Mouse (Mus musculus): ENCODE measurements at regions not wholly inside any gene's neighbourhood (a gene's known extent, or its start where the extent isn't known, plus 50 kb on each side); places are given as distances from the start of the nearest gene placed in this dataset.
A peak's percentile ranks its signal among the peaks of the same experiment; 100 is the strongest.

DNA sequence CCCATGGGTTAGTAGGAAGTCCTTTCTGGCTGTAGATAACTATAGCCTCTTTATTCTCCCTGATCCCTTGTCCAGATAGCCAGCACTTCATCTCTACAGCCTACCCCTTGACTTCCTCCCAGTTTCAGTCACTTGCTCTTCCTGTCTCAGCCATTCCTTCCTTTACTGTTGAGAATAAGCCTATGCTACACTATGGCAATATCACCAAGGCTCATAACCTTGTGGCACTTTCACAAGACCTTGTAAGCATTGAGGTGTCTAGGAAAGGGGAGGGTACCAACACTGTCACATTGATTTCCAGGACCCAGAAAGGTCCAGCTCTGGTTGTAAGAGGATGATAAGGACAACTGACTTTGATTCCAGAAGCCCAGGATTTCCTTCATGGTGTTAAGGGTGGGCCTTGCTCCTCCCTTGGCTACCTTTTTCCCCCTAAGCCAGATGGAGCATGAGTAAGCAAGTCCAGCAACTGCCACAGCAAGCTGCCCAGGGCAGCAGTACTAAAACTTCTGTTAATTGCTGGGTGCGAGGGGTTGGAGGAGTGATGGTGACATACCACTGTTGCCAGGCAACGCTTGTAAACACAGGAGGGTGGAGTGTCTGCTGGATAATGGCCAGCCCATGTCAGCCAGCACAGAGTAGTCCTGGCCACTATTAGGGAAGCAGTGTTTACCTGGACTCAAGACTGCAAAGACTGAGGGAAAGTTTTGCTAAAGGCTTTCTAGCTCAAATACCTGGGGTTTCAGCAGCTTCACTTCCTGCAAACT, 75.7 kb downstream of the Ankrd16 start:
- Histone ChIP-seq H3K9me3 (replicated peaks) (no peaks in the 10 kb centered on the region), H3K27me3 (no peaks in the 10 kb centered on the region), H3K36me3 (no peaks in the 10 kb centered on the region), H3K4me1 (no peaks in the 10 kb centered on the region), H3K4me3 (replicated peaks) (no peak overlapping the region), H3K4me2 (no peak overlapping the region), H3K27ac (no peak overlapping the region), H3K9ac (no peak overlapping the region)
- peak; percentile 91 for ATAC-seq (replicated peaks; ENCODE audit: low FRiP score)
- 21% methylated on average over 2 of the region's 2 CpGs for WGBS

DNA sequence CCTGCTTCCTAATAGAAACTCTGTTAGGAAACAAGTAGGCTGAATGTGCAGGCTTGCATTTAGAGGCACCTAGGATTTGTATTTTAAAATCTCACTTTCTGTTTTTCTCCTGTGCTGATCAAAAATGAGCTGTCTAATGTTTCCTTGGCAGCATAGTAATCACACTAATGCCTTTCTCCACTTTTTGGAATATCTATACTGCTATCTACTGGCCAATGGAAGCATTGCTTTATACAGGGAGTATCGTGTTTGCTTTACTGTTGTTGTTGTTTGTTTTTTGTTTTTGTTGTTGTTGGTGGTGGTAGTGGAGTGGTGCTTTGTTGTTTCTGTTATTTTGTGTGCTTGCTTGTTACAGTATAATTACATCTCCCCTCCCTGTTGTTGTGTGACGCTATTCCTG, 92.3 kb downstream of the Ankrd16 start:
- H3K4me3 ChIP-seq (replicated peaks) = no peak overlapping the region
- no peak overlapping the region for H3K9ac ChIP-seq
- H3K36me3 ChIP-seq = no peaks in the 10 kb centered on the region
- WGBS = 44% methylated on average over 2 of the region's 2 CpGs
- H3K4me1 ChIP-seq = no peaks in the 10 kb centered on the region
- ATAC-seq (replicated peaks; ENCODE audit: low FRiP score) = 0 out of 2 replicates have a peak, but pooled peaks have one; percentile 58
- H3K27me3 ChIP-seq = no peaks in the 10 kb centered on the region
- no peak overlapping the region for H3K27ac ChIP-seq
- H3K4me2 ChIP-seq = no peak overlapping the region
- H3K9me3 ChIP-seq (replicated peaks) = peaks cover 9% of the 10 kb centered on the region; the same call in 1 of the 2 replicates

DNA sequence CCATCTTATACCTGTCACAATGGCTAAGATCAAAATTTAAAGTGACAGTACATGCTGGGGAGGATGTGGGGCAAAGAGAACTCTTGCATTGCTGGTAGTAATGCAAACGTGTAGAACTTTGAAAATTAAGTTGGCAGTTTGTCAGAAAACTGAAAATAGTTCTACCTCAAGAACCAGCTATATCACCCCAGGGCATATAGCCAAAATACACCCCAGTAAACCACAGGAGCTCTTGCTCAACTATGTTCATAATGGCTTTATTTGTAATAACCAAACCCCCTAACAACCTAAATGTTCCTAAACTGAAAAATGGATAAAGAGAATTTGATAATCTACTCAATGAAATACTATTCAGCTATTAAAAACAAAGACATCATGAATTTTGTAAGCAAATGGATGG, 102.3 kb downstream of the Ankrd16 start:
- Histone ChIP-seq H3K4me3 (replicated peaks) (no peak overlapping the region), H3K36me3 (no peaks in the 10 kb centered on the region), H3K9ac (no peak overlapping the region), H3K27ac (no peak overlapping the region), H3K9me3 (replicated peaks) (peaks cover 2% of the 10 kb centered on the region; the same call in 1 of the 2 replicates), H3K4me1 (no peaks in the 10 kb centered on the region), H3K27me3 (no peaks in the 10 kb centered on the region), H3K4me2 (no peak overlapping the region)
- ATAC-seq (replicated peaks; ENCODE audit: low FRiP score) = no peak
- WGBS = 37% methylated on average over 1 of the region's 1 CpGs

DNA sequence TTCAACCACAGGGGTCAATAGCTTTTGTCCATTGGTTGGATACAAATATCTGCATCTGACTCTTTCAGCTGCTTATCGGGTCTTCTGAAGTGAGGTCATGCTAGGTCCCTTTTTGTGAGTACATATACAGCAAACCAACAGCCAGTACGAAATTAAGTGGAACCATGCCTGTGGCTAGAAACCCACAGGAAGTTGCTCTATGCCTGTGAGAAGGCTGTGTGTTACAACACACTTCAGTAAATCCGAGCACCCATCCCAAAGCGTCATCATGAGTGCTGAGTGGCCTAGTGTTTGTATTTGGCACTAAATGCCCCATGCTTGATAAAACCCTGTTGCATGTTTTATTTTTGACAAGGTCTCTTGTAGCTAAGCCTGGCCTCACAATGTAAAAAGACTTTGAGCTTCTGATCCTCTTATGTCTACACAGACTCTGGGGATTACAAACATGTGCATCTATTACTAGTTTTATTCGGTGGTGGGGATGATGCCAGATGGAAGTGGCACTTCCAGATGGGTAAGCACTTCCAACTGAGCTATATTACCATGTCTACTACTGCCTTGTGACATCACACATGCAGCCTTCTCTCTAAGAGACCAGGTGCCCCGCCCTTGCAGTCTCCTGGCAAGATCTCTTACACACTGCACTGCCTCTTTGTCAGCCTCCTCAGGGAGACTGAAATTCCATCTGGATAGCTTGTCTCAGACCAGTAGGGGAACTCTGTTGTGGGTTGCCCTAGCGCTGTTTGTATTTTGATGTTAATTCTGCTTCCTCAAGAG, 117.3 kb downstream of the Ankrd16 start:
- Histone ChIP-seq H3K27ac (no peak overlapping the region), H3K4me3 (replicated peaks) (no peak overlapping the region), H3K9me3 (replicated peaks) (no peaks in the 10 kb centered on the region), H3K4me1 (0 out of 2 replicates have a peak, but pooled peaks cover under 1% of the 10 kb centered on the region), H3K9ac (no peak overlapping the region), H3K27me3 (no peaks in the 10 kb centered on the region), H3K36me3 (no peaks in the 10 kb centered on the region), H3K4me2 (no peak overlapping the region)
- WGBS = 79% methylated on average over 7 of the region's 7 CpGs
- no peak for ATAC-seq (replicated peaks; ENCODE audit: low FRiP score)

DNA sequence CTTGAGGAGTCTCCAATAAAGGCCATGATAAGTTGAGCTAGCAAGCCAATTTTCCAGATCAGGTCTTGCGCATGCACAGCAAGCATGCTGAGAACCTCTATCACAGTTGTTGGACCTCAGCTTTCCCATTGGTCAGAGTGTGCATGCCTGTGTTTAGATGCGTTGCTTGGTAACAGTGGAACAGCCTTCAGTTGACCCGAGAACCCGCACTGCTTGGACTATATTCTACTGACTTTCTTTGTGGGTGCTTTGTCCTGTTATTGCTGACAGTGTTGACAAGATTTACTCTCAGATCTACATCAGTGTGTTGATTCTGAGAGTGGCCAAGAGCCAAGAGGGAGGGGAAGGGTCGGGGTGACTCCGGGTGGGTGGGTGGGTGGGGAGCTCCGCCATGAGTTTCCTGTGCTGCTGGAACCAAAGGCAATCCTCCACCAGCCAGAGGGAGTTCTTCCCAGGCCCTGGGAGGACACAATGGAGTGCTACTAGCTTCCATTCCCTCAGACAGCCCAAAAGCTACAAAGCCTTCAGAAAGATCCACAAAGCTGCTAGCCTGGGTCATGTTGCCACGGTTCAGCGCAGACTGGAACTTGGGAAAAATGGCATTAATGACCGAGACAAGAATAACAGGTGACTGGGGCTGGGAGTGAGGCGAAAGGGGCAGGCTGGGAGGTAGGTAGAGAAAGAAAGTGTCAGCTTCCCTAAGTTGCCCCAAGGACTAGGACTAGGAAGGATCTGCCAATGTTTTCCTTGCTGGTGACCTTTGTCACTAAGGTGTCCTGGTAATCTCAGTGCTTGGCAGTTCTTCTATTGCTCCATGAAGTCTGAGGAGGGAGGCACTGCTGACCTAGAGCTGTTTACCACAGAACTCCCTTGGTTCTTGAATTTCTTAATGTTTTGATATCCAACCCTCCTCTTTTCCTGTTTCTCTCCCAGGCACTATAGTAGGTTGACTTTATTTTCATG, 122.3 kb downstream of the Ankrd16 start:
- 41% methylated on average over 11 of the region's 11 CpGs for WGBS
- peak; percentile 89 for ATAC-seq (replicated peaks; ENCODE audit: low FRiP score)

DNA sequence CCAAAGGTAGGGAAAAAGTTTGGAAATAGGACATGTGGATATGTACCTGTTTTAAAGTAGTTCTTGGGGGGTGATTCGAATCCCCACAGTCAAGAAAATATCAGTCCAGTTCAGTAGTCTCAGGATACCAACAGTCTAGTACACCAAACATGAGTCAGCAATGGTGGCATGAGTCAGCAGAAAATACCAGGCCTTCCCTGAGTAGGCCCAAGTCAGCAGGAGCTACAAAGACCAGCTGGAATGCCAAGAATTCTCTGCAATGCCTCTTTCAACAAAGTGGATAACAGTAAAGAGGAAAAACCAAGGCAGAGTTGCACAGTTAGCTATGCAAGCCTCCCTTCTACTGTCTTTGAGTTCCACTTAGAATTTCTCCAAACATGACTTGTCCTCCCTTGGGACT, 137.1 kb downstream of the Ankrd16 start:
- Histone ChIP-seq H3K27me3 (no peaks in the 10 kb centered on the region), H3K4me3 (replicated peaks) (no peak overlapping the region), H3K9ac (no peak overlapping the region), H3K27ac (no peak overlapping the region), H3K4me2 (no peak overlapping the region), H3K9me3 (replicated peaks) (no peaks in the 10 kb centered on the region), H3K36me3 (no peaks in the 10 kb centered on the region), H3K4me1 (no peaks in the 10 kb centered on the region)
- WGBS = 78% methylated on average over 1 of the region's 1 CpGs
- ATAC-seq (replicated peaks; ENCODE audit: low FRiP score) = no peak

More for the DNA sequence above, 122.3 kb downstream of the Ankrd16 start:
- Histone ChIP-seq H3K9ac (no peak overlapping the region), H3K27me3 (no peaks in the 10 kb centered on the region), H3K4me2 (no peak overlapping the region), H3K4me1 (0 out of 2 replicates have a peak, but pooled peaks cover 4% of the 10 kb centered on the region), H3K4me3 (replicated peaks) (no peak overlapping the region), H3K27ac (peak overlapping the region; percentile 33), H3K36me3 (no peaks in the 10 kb centered on the region), H3K9me3 (replicated peaks) (no peaks in the 10 kb centered on the region; the same call in 1 of the 2 replicates)

DNA sequence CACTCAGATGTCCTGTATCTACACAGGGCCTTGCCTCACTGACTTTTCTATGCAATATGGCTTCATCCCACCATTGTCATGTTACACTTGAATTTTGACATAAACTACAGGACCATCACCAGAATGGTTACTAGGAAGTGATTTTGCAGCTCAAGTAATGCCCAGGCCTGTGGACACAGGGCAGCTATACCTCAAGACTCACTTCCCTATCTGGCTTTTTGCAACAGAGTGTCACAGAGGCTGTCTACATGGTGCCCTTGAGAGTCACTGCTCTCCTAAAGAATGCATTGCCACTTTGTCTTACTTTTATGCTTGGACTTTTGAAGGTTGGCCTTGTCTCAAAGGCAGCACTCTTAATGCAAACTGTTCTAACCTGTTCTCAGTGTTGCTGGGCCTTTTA, 139.7 kb downstream of the Ankrd16 start:
- Histone ChIP-seq H3K27me3 (no peaks in the 10 kb centered on the region), H3K27ac (no peak overlapping the region), H3K4me1 (no peaks in the 10 kb centered on the region), H3K9me3 (replicated peaks) (no peaks in the 10 kb centered on the region), H3K4me3 (replicated peaks) (no peak overlapping the region), H3K36me3 (no peaks in the 10 kb centered on the region), H3K9ac (no peak overlapping the region), H3K4me2 (no peak overlapping the region)
- no peak for ATAC-seq (replicated peaks; ENCODE audit: low FRiP score)

DNA sequence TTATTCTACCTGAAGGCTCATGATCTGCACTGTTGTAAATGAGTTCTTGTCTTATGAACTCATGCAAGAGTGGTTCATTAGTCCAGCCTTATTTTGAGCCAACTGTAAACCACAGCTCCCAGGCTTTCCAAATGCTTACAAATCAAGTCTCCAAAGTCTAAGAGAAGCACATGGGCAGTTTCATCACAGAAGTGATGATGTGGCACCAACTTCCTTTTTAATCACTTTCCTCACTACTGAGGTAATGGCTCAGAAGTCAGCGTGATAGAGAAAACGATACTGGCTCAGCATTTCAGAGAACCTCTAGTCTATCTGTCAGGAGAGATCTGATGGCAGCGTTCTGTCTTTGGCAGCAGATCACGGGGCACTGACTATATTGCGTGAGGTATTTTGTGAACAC, 140.4 kb downstream of the Ankrd16 start:
- 86% methylated on average over 5 of the region's 5 CpGs for WGBS
- Histone ChIP-seq H3K9me3 (replicated peaks) (no peaks in the 10 kb centered on the region), H3K4me2 (no peak overlapping the region), H3K36me3 (no peaks in the 10 kb centered on the region), H3K4me1 (no peaks in the 10 kb centered on the region), H3K4me3 (replicated peaks) (no peak overlapping the region), H3K27ac (no peak overlapping the region), H3K27me3 (no peaks in the 10 kb centered on the region), H3K9ac (no peak overlapping the region)
- no peak for ATAC-seq (replicated peaks; ENCODE audit: low FRiP score)

DNA sequence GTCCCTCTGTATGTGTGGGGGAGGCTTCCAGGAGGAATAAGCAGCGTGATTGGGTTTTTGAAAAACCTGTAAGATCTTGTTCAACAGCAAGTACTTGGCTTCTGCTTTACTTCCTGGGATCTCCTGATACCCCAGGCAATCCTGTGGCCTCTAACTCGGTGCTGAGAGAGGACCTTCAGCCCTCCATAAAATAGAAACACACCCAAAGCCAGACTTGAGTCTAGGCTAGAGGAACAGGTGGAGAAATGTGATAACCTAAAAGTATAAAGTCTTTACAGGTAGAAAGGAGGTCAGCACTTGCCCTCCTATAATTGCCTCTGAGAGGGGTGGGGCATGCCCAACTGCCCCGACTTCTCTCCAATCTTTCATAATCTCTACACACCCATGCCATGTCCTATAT, 183.1 kb downstream of the Ankrd16 start:
- Histone ChIP-seq H3K4me2 (no peak overlapping the region), H3K9ac (no peak overlapping the region), H3K36me3 (no peaks in the 10 kb centered on the region), H3K27ac (no peak overlapping the region), H3K9me3 (replicated peaks) (no peaks in the 10 kb centered on the region), H3K27me3 (no peaks in the 10 kb centered on the region), H3K4me1 (no peaks in the 10 kb centered on the region), H3K4me3 (replicated peaks) (no peak overlapping the region)
- no peak for ATAC-seq (replicated peaks; ENCODE audit: low FRiP score)
- WGBS = 75% methylated on average over 3 of the region's 3 CpGs

DNA sequence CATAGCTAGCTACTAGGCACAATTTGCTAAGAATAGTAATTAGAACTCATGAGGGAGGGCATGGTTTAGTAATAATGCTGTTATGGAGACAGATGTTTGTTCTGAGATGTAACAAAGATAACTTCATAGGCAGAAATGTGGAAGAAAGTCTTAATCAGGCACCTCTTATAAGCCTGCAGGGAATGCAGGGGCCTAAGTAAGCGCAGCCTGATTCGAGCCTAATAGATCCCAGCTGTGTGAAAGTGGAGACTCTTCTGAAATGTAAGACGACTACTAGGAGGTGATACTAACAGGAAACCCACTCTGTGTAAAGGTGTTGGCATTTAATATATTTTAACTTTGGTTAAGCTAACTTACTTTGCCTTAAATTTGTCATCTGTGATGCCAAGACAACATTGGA, 187.7 kb downstream of the Ankrd16 start:
- H3K4me3 ChIP-seq (replicated peaks) = no peak overlapping the region
- H3K4me1 ChIP-seq = no peaks in the 10 kb centered on the region
- no peak overlapping the region for H3K27ac ChIP-seq
- no peaks in the 10 kb centered on the region for H3K27me3 ChIP-seq
- H3K9ac ChIP-seq = no peak overlapping the region
- no peak overlapping the region for H3K4me2 ChIP-seq
- 27% methylated on average over 3 of the region's 3 CpGs for WGBS
- ATAC-seq (replicated peaks; ENCODE audit: low FRiP score) = no peak
- H3K9me3 ChIP-seq (replicated peaks) = no peaks in the 10 kb centered on the region
- no peaks in the 10 kb centered on the region for H3K36me3 ChIP-seq

DNA sequence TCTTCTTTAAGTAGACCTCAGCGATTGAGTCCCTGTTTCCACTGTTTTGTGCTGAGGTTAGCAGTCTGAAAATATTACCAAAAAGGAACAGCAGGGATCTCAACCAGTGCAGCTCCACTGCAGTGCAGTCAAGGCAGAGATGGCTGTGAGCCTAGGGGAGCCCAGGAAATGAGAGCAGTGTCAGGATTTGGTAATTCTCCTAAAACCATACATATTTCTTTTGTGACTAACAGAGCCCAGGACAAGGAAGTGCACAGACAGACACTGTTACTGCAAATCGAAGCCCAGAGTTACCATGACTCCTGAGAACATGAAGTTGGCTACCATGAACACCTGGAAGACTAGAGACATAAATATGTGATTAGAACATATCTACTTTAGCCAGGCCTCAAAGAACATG, 189.3 kb downstream of the Ankrd16 start:
- Histone ChIP-seq H3K4me3 (replicated peaks) (no peak overlapping the region), H3K9ac (no peak overlapping the region), H3K4me2 (no peak overlapping the region), H3K4me1 (no peaks in the 10 kb centered on the region), H3K27ac (no peak overlapping the region), H3K36me3 (no peaks in the 10 kb centered on the region), H3K9me3 (replicated peaks) (no peaks in the 10 kb centered on the region), H3K27me3 (no peaks in the 10 kb centered on the region)
- no peak for ATAC-seq (replicated peaks; ENCODE audit: low FRiP score)
- 81% methylated on average over 2 of the region's 2 CpGs for WGBS

DNA sequence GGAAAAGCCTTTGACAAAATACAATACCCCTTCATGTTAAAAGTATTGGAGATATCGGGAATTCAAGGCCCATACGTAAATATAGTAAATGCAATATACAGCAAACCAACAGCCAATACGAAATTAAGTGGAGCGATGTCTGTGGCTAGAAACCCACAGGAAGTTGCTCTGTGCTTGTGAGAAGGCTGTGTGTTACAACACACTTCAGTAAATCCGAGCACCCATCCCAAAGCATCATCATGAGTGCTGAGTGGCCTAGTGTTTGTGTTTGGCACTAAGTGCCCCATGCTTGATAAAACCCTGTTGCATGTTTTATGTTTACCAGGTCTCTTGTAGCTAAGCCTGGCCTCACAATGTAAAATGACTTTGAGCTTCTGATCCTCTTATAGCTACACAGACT, 194.3 kb downstream of the Ankrd16 start:
- 90% methylated on average over 5 of the region's 5 CpGs for WGBS
- Histone ChIP-seq H3K27me3 (no peaks in the 10 kb centered on the region), H3K4me3 (replicated peaks) (no peak overlapping the region), H3K4me1 (no peaks in the 10 kb centered on the region), H3K9me3 (replicated peaks) (no peaks in the 10 kb centered on the region), H3K4me2 (no peak overlapping the region), H3K36me3 (no peaks in the 10 kb centered on the region), H3K9ac (no peak overlapping the region), H3K27ac (no peak overlapping the region)
- ATAC-seq (replicated peaks; ENCODE audit: low FRiP score) = no peak
